Mouse (Mus musculus) neural tube, embryonic 14.5 days (tissue): ENCODE results near the gene Nxph4. TPM values are rescaled to one million over a fixed set of nuclear protein-coding genes. Genes with fewer than 3 reads are reported as not detected.

Source experiments
- ATAC-seq: fragments of 200-750 bp; cut with Nextera tagmentation; 2 replicates; pipeline ENCODE4 v1.8.0; 2017; ENCODE audit warnings: low read depth, mild to moderate bottlenecking, moderate TSS enrichment, moderate library complexity
- H3K27ac ChIP-seq: fragments of 300-500 bp; sonication (generic); 2 replicates; pipeline ENCODE4 v1.5.1; 2014; ENCODE audit warnings: low read depth, mild to moderate bottlenecking, control low read depth, low read length, moderate library complexity, mixed read lengths
- H3K27me3 ChIP-seq: fragments of 300-500 bp; sonication (generic); 2 replicates; pipeline ENCODE4 v1.6.1; 2014; ENCODE audit warnings: low read length; ENCODE audit not compliant: control insufficient read depth, insufficient read depth
- H3K36me3 ChIP-seq: fragments of 300-500 bp; sonication (generic); 2 replicates; pipeline ENCODE4 v1.6.1; 2014; ENCODE audit warnings: low read length, mixed read lengths; ENCODE audit not compliant: control insufficient read depth, insufficient read depth
- H3K4me1 ChIP-seq: fragments of 300-500 bp; sonication (generic); 2 replicates; pipeline ENCODE4 v1.6.1; 2014; ENCODE audit warnings: low read length; ENCODE audit not compliant: control insufficient read depth, insufficient read depth
- H3K4me2 ChIP-seq: fragments of 300-500 bp; sonication (generic); 2 replicates; pipeline ENCODE4 v1.6.1; 2014; ENCODE audit warnings: mild to moderate bottlenecking, low read depth, low read length, control low read depth
- H3K4me3 ChIP-seq: fragments of 300-500 bp; sonication (generic); 2 replicates; pipeline ENCODE4 v1.5.1; 2014; ENCODE audit warnings: low read depth, low read length, control low read depth, mixed read lengths
- H3K9ac ChIP-seq: fragments of 300-500 bp; sonication (generic); replicated peaks from 2 replicates; pipeline ENCODE4 v1.6.1; 2014; ENCODE audit warnings: low read depth, mild to moderate bottlenecking, control low read depth, low read length, mixed read lengths
- H3K9me3 ChIP-seq: fragments of 300-500 bp; sonication (generic); 2 replicates; pipeline ENCODE4 v1.6.1; 2016; ENCODE audit warnings: low read length; ENCODE audit not compliant: control insufficient read depth
- WGBS: fragments of 180-500 bp; shearing (Covaris S2); extraction: QIAGEN DNeasy Blood & Tissue Kit; methylation state at CpG from one replicate; pipeline ENCODE4 v1.1.7; 2014; 5-methylcytosine and 5-hydroxymethylcytosine counted together
- polyA plus RNA-seq: library from polyadenylated mRNA; unstranded; fragments of >200 nt; fragmentation: Nextera tagmentation; extraction: Ambion mirVana; gene quantifications from 2 replicates; pipeline ENCODE4 v1.2.1, GENCODE M21; 2014

The Nxph4 gene
- polyA plus RNA-seq, 1 experiment from 2014 or later, result 80.4 TPM

GRCm38 (mm10) chr10:127522088-127522581 is 12.2 kb downstream of the Nxph4 start, which contains the start of gene Shmt2:
TSS of gene Shmt2 (minus strand) at chr10:127522444.
- Histone ChIP-seq H3K9ac (peak within 1 kb of the TSS; percentile 44), H3K4me1 (peaks cover 34% of the 10 kb centered on the region), H3K4me2 (peak within 1 kb of the TSS; percentile 87), H3K27me3 (no peaks in the 10 kb centered on the region), H3K9me3 (no peaks in the 10 kb centered on the region), H3K27ac (no peak within 1 kb of the TSS), H3K4me3 (peak within 1 kb of the TSS; percentile 45), H3K36me3 (peaks cover 6% of the 10 kb centered on the region; the same call in 1 of the 2 replicates)
- ATAC-seq, result peak; percentile 50; the same call in 1 of the 2 replicates
- WGBS, result under 1% methylated on average over 21 of the region's 21 CpGs

DNA sequence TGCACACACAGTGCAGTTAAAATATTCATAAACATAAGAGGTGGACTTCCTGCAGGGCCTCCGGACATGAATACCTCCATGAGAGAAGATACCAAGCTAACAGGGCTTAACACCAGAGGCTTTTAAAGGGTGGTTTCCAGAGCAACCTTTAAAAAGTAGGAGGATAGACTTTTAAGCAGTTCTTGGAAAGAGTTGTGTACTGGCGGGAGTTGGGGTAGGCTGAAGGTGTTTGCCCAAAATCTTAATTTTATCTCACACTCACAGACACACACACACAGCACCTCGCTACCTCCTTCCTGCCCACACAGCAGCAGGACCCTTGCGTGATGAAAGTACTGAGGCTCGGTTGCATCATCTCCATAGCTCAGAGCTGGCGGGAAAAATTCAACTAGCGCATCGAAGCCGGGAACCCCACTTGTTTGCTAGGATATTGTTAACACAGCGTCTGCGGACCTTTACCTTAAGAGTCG is 12.7 kb downstream of the Nxph4 start:
- Histone ChIP-seq H3K4me1 (peaks cover 34% of the 10 kb centered on the region), H3K27ac (no peak overlapping the region)

DNA sequence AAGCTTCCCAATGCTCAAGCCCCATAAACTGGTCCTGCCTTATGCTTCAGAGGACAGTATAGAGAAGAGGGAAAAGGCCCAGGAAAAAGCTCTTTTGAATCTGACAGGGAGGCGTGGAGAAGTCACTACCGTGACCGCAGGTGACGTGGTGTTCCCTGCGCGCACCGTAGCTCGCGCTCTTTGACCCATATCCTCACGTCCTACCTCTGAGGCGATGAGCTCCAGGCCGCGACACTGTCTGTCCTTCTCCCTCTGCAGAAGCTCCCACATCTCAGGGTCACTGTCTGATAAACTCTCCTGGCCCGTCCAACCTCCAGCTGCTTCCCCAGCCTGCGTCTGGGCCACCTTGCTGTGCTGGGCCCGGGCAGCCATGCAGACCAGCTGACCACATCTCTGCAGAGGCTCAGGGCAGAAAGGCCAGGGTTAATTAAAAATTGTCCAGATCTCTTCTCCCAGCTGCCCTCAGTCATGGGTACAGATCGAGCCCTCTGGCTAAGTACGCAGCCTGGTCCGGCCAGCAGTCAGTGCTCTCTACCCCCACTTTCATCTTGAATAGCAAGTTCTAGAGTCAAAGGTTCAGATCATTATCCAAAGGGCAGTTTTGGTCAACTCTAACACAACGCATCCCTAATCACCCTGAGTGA is 13.5 kb downstream of the Nxph4 start:
- ATAC-seq, result no peak
- H3K4me3 ChIP-seq, result no peak overlapping the region
- no peak overlapping the region; the same call in 1 of the 2 replicates for H3K4me2 ChIP-seq
- H3K9me3 ChIP-seq, result no peaks in the 10 kb centered on the region
- peaks cover 6% of the 10 kb centered on the region; the same call in 1 of the 2 replicates for H3K36me3 ChIP-seq
- no peak overlapping the region for H3K9ac ChIP-seq
- 87% methylated on average over 20 of the region's 20 CpGs for WGBS
- H3K27me3 ChIP-seq, result no peaks in the 10 kb centered on the region
- H3K4me1 ChIP-seq, result peaks cover 29% of the 10 kb centered on the region
- no peak overlapping the region for H3K27ac ChIP-seq

More for the DNA sequence above, 12.7 kb downstream of the Nxph4 start:
- 16% methylated on average over 12 of the region's 12 CpGs for WGBS
- H3K9me3 ChIP-seq, result no peaks in the 10 kb centered on the region
- no peak for ATAC-seq
- peak overlapping the region; percentile 87 for H3K4me2 ChIP-seq
- H3K9ac ChIP-seq, result peak overlapping the region; percentile 44
- H3K4me3 ChIP-seq, result peak overlapping the region; percentile 45
- no peaks in the 10 kb centered on the region for H3K27me3 ChIP-seq
- peaks cover 6% of the 10 kb centered on the region; the same call in 1 of the 2 replicates for H3K36me3 ChIP-seq

- no peak overlapping the region for H3K4me2 ChIP-seq
- H3K9me3 ChIP-seq, result no peaks in the 10 kb centered on the region
- no peak overlapping the region for H3K4me3 ChIP-seq
- no peak overlapping the region for H3K27ac ChIP-seq
- ATAC-seq, result no peak
- peaks cover 26% of the 10 kb centered on the region for H3K4me1 ChIP-seq
- H3K36me3 ChIP-seq, result peaks cover 6% of the 10 kb centered on the region; the same call in 1 of the 2 replicates
- H3K27me3 ChIP-seq, result no peaks in the 10 kb centered on the region
- H3K9ac ChIP-seq, result no peak overlapping the region
- 92% methylated on average over 37 of the region's 37 CpGs for WGBS
These were observed 14.3 kb downstream of the Nxph4 start for GRCm38 (mm10) chr10:127519903-127520713.

GRCm38 (mm10) chr10:127519041-127519701 is 15.2 kb downstream of the Nxph4 start:
- H3K27me3 ChIP-seq, result no peaks in the 10 kb centered on the region
- WGBS, result 97% methylated on average over 24 of the region's 26 CpGs
- no peak for ATAC-seq
- no peak overlapping the region for H3K4me2 ChIP-seq
- H3K27ac ChIP-seq, result no peak overlapping the region
- peaks cover 6% of the 10 kb centered on the region; the same call in 1 of the 2 replicates for H3K36me3 ChIP-seq
- H3K4me3 ChIP-seq, result no peak overlapping the region
- no peaks in the 10 kb centered on the region for H3K9me3 ChIP-seq
- peaks cover 20% of the 10 kb centered on the region for H3K4me1 ChIP-seq
- H3K9ac ChIP-seq, result no peak overlapping the region

- Histone ChIP-seq H3K4me2 (no peak overlapping the region), H3K4me1 (peaks cover 33% of the 10 kb centered on the region), H3K4me3 (no peak overlapping the region), H3K36me3 (peaks cover 6% of the 10 kb centered on the region; the same call in 1 of the 2 replicates), H3K9me3 (no peaks in the 10 kb centered on the region), H3K27me3 (no peaks in the 10 kb centered on the region), H3K27ac (no peak overlapping the region), H3K9ac (no peak overlapping the region)
- WGBS, result 95% methylated on average over 22 of the region's 22 CpGs
- no peak for ATAC-seq
These were observed 16.4 kb downstream of the Nxph4 start for GRCm38 (mm10) chr10:127517941-127518340.

GRCm38 (mm10) chr10:127516576-127517260 is 17.6 kb downstream of the Nxph4 start:
- no peak for ATAC-seq
- Histone ChIP-seq H3K36me3 (peaks cover 6% of the 10 kb centered on the region; the same call in 1 of the 2 replicates), H3K27ac (no peak overlapping the region), H3K9me3 (no peaks in the 10 kb centered on the region), H3K4me3 (no peak overlapping the region), H3K27me3 (no peaks in the 10 kb centered on the region), H3K4me2 (0 out of 2 replicates have a peak overlapping the region, but pooled peaks have one; percentile 2), H3K9ac (no peak overlapping the region), H3K4me1 (peaks cover 39% of the 10 kb centered on the region)
- WGBS, result 5% methylated on average over 30 of the region's 30 CpGs

DNA sequence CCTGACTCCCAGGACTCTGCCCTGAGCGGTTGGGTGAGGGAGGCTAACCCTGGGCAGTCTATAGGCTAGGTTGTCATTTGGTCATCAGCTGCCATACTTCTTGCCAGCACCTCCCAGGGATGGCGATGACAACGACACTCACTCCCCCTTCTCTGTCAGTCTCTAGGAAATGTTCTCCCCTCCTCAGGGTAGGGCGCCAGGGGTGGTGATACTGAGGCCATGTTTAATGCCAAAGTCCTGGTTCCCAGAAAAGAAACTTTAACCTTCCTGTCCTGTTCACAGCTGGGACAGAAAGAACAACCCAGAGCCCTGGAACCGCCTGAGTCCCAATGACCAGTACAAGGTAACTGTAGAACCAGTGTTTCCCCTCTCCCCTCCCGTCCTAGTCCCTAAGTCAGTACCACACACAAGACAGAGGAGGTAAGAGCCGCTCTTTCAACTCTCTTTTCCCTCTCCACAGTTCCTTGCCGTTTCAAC is 18.3 kb downstream of the Nxph4 start:
- Histone ChIP-seq H3K4me1 (peaks cover 37% of the 10 kb centered on the region), H3K9ac (no peak overlapping the region), H3K4me2 (no peak overlapping the region), H3K36me3 (peaks cover 6% of the 10 kb centered on the region; the same call in 1 of the 2 replicates), H3K27me3 (no peaks in the 10 kb centered on the region), H3K4me3 (no peak overlapping the region), H3K9me3 (no peaks in the 10 kb centered on the region), H3K27ac (no peak overlapping the region)
- 25% methylated on average over 8 of the region's 8 CpGs for WGBS
- no peak for ATAC-seq
